Mouse (Mus musculus): Measurements from ENCODE around the gene Ankle1.

Gene Ankle1

GRCm38 (mm10) chr8:71381971-71382961 lies 23.5 kb upstream of the Ankle1 start:
- DNase-seq = peak; percentile 90 to 95

GRCm38 (mm10) chr8:71383396-71383795 lies 22.4 kb upstream of the Ankle1 start:
- peak; percentile 51 to 72 for DNase-seq

- peak in 1 of 2 experiments; percentile 55 for DNase-seq
Measured at GRCm38 (mm10) chr8:71383860-71384259, 21.9 kb upstream of the Ankle1 start.

- peak; percentile 38 to 47 for DNase-seq
Measured at GRCm38 (mm10) chr8:71385212-71385835, 20.5 kb upstream of the Ankle1 start.

- DNase-seq = peak in 1 of 2 experiments; percentile 58
Measured at GRCm38 (mm10) chr8:71388267-71388666, 17.5 kb upstream of the Ankle1 start.

GRCm38 (mm10) chr8:71391696-71392095 lies 14.1 kb upstream of the Ankle1 start:
- DNase-seq = no peak

GRCm38 (mm10) chr8:71392391-71392790 lies 13.4 kb upstream of the Ankle1 start:
- DNase-seq = peak in 1 of 2 experiments; percentile 22

GRCm38 (mm10) chr8:71392871-71393270 lies 12.9 kb upstream of the Ankle1 start:
- DNase-seq = peak; percentile 70 to 71

- DNase-seq = peak in 1 of 2 experiments; percentile 33
Measured at GRCm38 (mm10) chr8:71394481-71394880, 11.3 kb upstream of the Ankle1 start.

- DNase-seq = peak in 1 of 2 experiments; percentile 40
Measured at GRCm38 (mm10) chr8:71395071-71395470, 10.7 kb upstream of the Ankle1 start.

- peak; percentile 66 to 78 for DNase-seq
Measured at GRCm38 (mm10) chr8:71395629-71396028, 10.2 kb upstream of the Ankle1 start, which contains the start of gene Ushbp1. Ushbp1 (minus strand) TSS chr8:71395802.

GRCm38 (mm10) chr8:71396639-71397305 lies 9.0 kb upstream of the Ankle1 start, which contains the start of gene Babam1:
Babam1 (plus strand) TSS chr8:71396861.
- DNase-seq = peak; percentile 96 to 98

GRCm38 (mm10) chr8:71397701-71398100 lies 8.1 kb upstream of the Ankle1 start:
- peak in 1 of 2 experiments; percentile 43 for DNase-seq

- peak in 1 of 2 experiments; percentile 17 for DNase-seq
Measured at GRCm38 (mm10) chr8:71400826-71401225, 5.0 kb upstream of the Ankle1 start.

- no peak for DNase-seq
Measured at GRCm38 (mm10) chr8:71401454-71401853, 4.4 kb upstream of the Ankle1 start.

GRCm38 (mm10) chr8:71402446-71402964 lies 3.3 kb upstream of the Ankle1 start:
- DNase-seq = no peak

- DNase-seq = no peak
Measured at GRCm38 (mm10) chr8:71403107-71403885, 2.5 kb upstream of the Ankle1 start.

GRCm38 (mm10) chr8:71404011-71404410 lies 1.8 kb upstream of the Ankle1 start:
- no peak for DNase-seq

- peak; percentile 39 to 76 for DNase-seq
Measured at GRCm38 (mm10) chr8:71404951-71405351, 859 bp upstream of the Ankle1 start.

- DNase-seq = peak; percentile 84 to 85
Measured at GRCm38 (mm10) chr8:71406099-71407015, 547 bp downstream of the Ankle1 start.

GRCm38 (mm10) chr8:71407441-71407840 lies 1.6 kb downstream of the Ankle1 start:
- DNase-seq = no peak

All from kidney, postnatal 25 days (tissue).